Mouse (Mus musculus) heart, postnatal 0 days (tissue): ENCODE data around the gene Ppt2.

Source experiments
- CTCF ChIP-seq: IDR thresholded peaks from 2 replicates; pipeline ENCODE4 v1.5.1; 2016; ENCODE audit warnings: antibody characterized with exemption, control low read depth, low read depth
- EP300 ChIP-seq: IDR thresholded peaks from 2 replicates; pipeline ENCODE4 v1.6.1; 2016; ENCODE audit warnings: antibody characterized with exemption, low read depth

DNA sequence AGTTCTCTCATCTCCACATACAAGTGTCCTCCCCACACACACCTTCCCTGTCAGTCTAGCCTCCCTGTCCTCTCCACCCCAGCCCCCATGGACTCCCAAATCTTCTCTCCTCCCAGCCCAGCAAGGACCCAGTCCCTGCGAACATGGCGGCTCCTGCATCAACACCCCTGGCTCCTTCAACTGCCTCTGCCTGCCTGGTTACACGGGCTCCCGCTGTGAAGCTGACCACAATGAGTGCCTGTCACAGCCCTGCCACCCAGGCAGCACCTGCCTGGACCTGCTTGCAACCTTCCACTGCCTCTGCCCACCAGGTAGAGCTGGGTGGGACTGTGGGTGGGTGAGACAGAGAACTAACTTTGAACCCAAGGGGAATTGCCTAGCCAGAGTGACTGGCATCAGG is 58.4 kb downstream of the Ppt2 start:
- TF ChIP-seq CTCF (no peak), EP300 (no peak)
